Mouse (Mus musculus) CD8-positive naive resting alpha-beta T cell, adult 2 months (primary cell): Measurements from ENCODE around the gene Exoc4.

Experiments
- DNase-seq, 2 experiments: peaks; one replicate each; pipeline ENCODE4 v3.0.0; 2022; ENCODE audit warnings: low read depth in 2 of 2, low spot score in 2 of 2

The Exoc4 gene

GRCm38 (mm10) chr6:33308646-33309045 lies 59.8 kb downstream of the Exoc4 start:
- DNase-seq = no peak

GRCm38 (mm10) chr6:33310486-33310885 lies 61.6 kb downstream of the Exoc4 start:
- DNase-seq = no peak

- DNase-seq = no peak
Observed at GRCm38 (mm10) chr6:33322849-33323248, 74.0 kb downstream of the Exoc4 start.

- DNase-seq = no peak
Observed at GRCm38 (mm10) chr6:33323386-33323785, 74.5 kb downstream of the Exoc4 start.

GRCm38 (mm10) chr6:33328326-33328725 lies 79.4 kb downstream of the Exoc4 start:
- DNase-seq = no peak

- no peak for DNase-seq
Observed at GRCm38 (mm10) chr6:33347088-33347775, 98.3 kb downstream of the Exoc4 start.

GRCm38 (mm10) chr6:33361613-33362012 lies 112.7 kb downstream of the Exoc4 start:
- no peak for DNase-seq

- DNase-seq = no peak
Observed at GRCm38 (mm10) chr6:33380517-33380916, 131.6 kb downstream of the Exoc4 start.

- no peak for DNase-seq
Observed at GRCm38 (mm10) chr6:33382176-33382575, 133.3 kb downstream of the Exoc4 start.

- DNase-seq = no peak
Observed at GRCm38 (mm10) chr6:33392020-33392419, 143.1 kb downstream of the Exoc4 start.

- DNase-seq = no peak
Observed at GRCm38 (mm10) chr6:33399491-33399890, 150.6 kb downstream of the Exoc4 start.

GRCm38 (mm10) chr6:33401161-33401560 lies 152.3 kb downstream of the Exoc4 start:
- no peak for DNase-seq

GRCm38 (mm10) chr6:33405562-33406275 lies 156.8 kb downstream of the Exoc4 start:
- no peak for DNase-seq

- no peak for DNase-seq
Observed at GRCm38 (mm10) chr6:33409586-33409985, 160.7 kb downstream of the Exoc4 start.

- no peak for DNase-seq
Observed at GRCm38 (mm10) chr6:33425007-33425406, 176.1 kb downstream of the Exoc4 start.

GRCm38 (mm10) chr6:33431207-33431787 lies 182.4 kb downstream of the Exoc4 start:
- no peak for DNase-seq

GRCm38 (mm10) chr6:33440508-33440907 lies 191.6 kb downstream of the Exoc4 start:
- no peak for DNase-seq

- DNase-seq = no peak
Observed at GRCm38 (mm10) chr6:33453810-33454209, 204.9 kb downstream of the Exoc4 start.

- DNase-seq = no peak
Observed at GRCm38 (mm10) chr6:33454354-33454753, 205.5 kb downstream of the Exoc4 start.

GRCm38 (mm10) chr6:33455238-33455637 lies 206.4 kb downstream of the Exoc4 start:
- DNase-seq = no peak

GRCm38 (mm10) chr6:33464862-33465261 lies 216.0 kb downstream of the Exoc4 start:
- DNase-seq = no peak

- DNase-seq = no peak
Observed at GRCm38 (mm10) chr6:33465392-33465791, 216.5 kb downstream of the Exoc4 start.
